Mouse (Mus musculus) embryonic facial prominence, embryonic 15.5 days (tissue): Measurements from ENCODE around the gene Znrf1. TPM values are rescaled to one million over a fixed set of nuclear protein-coding genes. Genes with fewer than 3 reads are reported as not detected.
"Not testable (repeated sequence)": the region's sequence is repeated elsewhere in the genome, so short reads cannot be mapped to it uniquely, and the experiment has no call there.

ENCODE experiments used
- ATAC-seq: fragments of 200-750 bp; cut with Nextera tagmentation; 2 replicates; pipeline ENCODE4 v1.8.0; 2017; ENCODE audit warnings: low read depth, moderate TSS enrichment; ENCODE audit not compliant: insufficient number of reproducible peaks, low FRiP score, low TSS enrichment
- H3K27ac ChIP-seq: fragments of 300-500 bp; sonication (generic); replicated peaks from 2 replicates; pipeline ENCODE4 v1.5.1; 2015; ENCODE audit warnings: mild to moderate bottlenecking, inconsistent platforms
- H3K27me3 ChIP-seq: fragments of 300-500 bp; sonication (generic); 2 replicates; pipeline ENCODE4 v1.6.1; 2015; ENCODE audit warnings: inconsistent platforms
- H3K36me3 ChIP-seq: fragments of 300-500 bp; sonication (generic); 2 replicates; pipeline ENCODE4 v1.6.1; 2015; ENCODE audit warnings: mild to moderate bottlenecking, inconsistent platforms
- H3K4me1 ChIP-seq: fragments of 300-500 bp; sonication (generic); 2 replicates; pipeline ENCODE4 v1.6.1; 2015; ENCODE audit warnings: inconsistent platforms
- H3K4me2 ChIP-seq: fragments of 300-500 bp; sonication (generic); replicated peaks from 2 replicates; pipeline ENCODE4 v1.6.1; 2015; ENCODE audit warnings: mild to moderate bottlenecking, inconsistent platforms
- H3K4me3 ChIP-seq: fragments of 300-500 bp; sonication (generic); replicated peaks from 2 replicates; pipeline ENCODE4 v1.5.1; 2015; ENCODE audit warnings: mild to moderate bottlenecking, inconsistent platforms
- H3K9ac ChIP-seq: fragments of 300-500 bp; sonication (generic); 2 replicates; pipeline ENCODE4 v1.6.1; 2015; ENCODE audit warnings: inconsistent platforms
- H3K9me3 ChIP-seq: fragments of 300-500 bp; sonication (generic); replicated peaks from 2 replicates; pipeline ENCODE4 v1.6.1; 2016; ENCODE audit warnings: inconsistent platforms
- WGBS: fragments of 180-500 bp; shearing (Covaris S2); methylation state at CpG from one replicate; pipeline ENCODE4 v1.1.7; 2015; 5-methylcytosine and 5-hydroxymethylcytosine counted together
- polyA plus RNA-seq: library from polyadenylated mRNA; unstranded; fragments of >200 nt; fragmentation: Nextera tagmentation; extraction: Ambion mirVana; gene quantifications from 2 replicates; pipeline ENCODE4 v1.2.1, GENCODE M21; 2015

Znrf1 gene
- polyA plus RNA-seq: 41.1 and 42.7 TPM in 2 replicates

DNA sequence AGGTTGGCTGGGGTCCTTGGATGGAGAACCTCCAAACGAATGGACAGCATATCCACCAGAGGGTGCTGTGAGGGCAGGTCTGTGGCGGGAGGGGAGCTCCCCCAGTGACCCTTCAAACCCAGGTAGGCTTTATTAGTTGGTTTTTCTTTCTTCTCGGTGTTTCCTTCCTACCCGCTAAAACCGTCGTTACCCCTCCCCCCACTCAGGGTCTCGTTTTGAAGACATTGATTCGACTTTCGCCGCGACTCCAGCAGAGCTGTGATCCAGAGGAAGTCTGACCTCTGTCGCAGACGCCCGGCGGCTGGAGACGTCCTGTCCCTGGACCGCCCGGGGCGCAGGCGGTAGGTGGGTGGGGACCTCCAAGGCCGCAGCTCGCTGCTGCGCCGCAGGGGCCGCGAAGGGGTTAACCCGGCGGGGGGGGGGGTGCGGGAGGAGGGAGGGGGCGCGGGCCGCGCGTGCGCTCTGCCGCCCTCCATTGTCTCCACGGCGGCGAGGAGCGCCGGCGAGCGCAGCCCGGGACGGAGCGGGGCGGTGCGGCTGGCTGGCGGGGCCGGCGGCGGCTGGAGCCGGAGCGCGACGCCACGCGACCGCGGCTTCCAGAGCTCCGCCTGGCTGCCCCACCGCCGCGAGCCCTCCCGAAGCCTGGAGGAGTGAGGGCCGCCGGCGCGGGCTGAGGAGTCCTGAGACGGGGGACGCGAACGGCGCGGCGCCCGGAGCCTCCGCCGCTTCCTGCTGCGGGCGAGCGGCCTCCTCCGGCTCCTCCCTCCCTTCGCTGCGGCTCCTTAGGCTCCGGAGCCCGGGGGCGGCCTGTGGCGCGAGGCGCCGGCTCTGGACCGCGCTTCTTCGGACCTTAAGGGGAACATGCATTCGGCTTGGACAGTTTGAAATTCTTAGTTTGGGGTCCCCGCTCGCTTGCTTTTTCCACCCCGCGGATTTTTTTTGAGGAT lies at the start of gene Znrf1:
TSS of gene Znrf1 (plus strand) at position 67 of the 947 bp plus-strand sequence.
- Histone ChIP-seq H3K4me2 (peak within 1 kb of the TSS; percentile 77), H3K9me3 (no peaks in the 10 kb centered on the region), H3K27ac (peak within 1 kb of the TSS; percentile 93), H3K9ac (peak within 1 kb of the TSS; percentile 74), H3K27me3 (no peaks in the 10 kb centered on the region), H3K36me3 (no peaks in the 10 kb centered on the region), H3K4me3 (peak within 1 kb of the TSS; percentile 72), H3K4me1 (peaks cover 38% of the 10 kb centered on the region)
- ATAC-seq: peak; percentile 93
- WGBS: under 1% methylated on average over 79 of the region's 100 CpGs

- no peaks in the 10 kb centered on the region for H3K9me3 ChIP-seq
- H3K9ac ChIP-seq: no peak overlapping the region
- H3K27ac ChIP-seq: peak overlapping the region; percentile 51
- H3K4me3 ChIP-seq: no peak overlapping the region
- H3K36me3 ChIP-seq: peaks cover 29% of the 10 kb centered on the region
- H3K4me1 ChIP-seq: peaks cover 4% of the 10 kb centered on the region; the same call in 1 of the 2 replicates
- no peaks in the 10 kb centered on the region for H3K27me3 ChIP-seq
- WGBS: 77% methylated on average over 10 of the region's 10 CpGs
- no peak; the same call in 1 of the 2 replicates for ATAC-seq
- H3K4me2 ChIP-seq: no peak overlapping the region
These were observed 45.8 kb upstream of the Znrf1 start for GRCm38 (mm10) chr8:111490034-111490591.

DNA sequence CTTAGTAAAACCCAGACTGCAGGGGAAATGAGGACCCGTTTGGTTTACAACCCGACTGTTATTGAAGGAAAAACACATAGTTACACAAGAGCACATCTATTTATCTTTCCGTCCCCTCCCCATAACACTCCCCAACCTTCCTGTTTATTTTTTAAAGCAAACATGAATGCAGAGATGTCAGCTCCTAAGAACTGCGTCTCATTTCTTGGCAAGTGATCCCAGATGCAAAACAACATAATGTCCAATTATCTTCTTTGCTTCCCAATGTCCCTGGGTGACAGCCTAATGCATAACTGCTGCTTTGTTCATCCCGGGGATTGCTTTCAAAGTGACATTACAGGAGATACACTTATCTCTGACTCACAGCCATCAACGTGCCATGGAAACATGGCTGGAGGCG lies 44.7 kb upstream of the Znrf1 start:
- Histone ChIP-seq H3K9ac (no peak overlapping the region), H3K27me3 (no peaks in the 10 kb centered on the region), H3K9me3 (no peaks in the 10 kb centered on the region), H3K27ac (peak overlapping the region; percentile 17), H3K4me3 (no peak overlapping the region), H3K4me1 (peaks cover 4% of the 10 kb centered on the region; the same call in 1 of the 2 replicates), H3K4me2 (no peak overlapping the region), H3K36me3 (peaks cover 30% of the 10 kb centered on the region)
- 54% methylated on average over 7 of the region's 7 CpGs for WGBS
- ATAC-seq: no peak

DNA sequence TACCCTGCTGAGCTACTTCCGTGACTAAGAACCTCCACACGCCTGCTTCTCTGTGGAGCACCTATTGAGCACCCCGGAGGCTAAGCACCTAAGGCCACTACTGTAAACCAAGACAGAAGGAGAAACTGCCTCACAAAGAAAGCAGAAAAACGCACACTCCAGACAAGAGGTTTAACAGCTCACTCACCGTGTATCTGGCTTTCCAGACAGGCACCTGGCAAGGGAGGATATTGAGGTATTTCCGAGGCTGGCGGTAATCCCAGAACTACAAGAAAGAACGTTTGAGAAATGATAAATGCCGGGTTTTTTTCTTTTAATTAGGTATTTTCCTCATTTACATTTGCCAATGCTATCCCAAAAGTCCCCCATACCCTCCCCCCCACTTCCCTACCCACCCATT lies 43.4 kb upstream of the Znrf1 start:
- H3K9me3 ChIP-seq: no peaks in the 10 kb centered on the region
- peaks cover 4% of the 10 kb centered on the region; the same call in 1 of the 2 replicates for H3K4me1 ChIP-seq
- H3K9ac ChIP-seq: no peak overlapping the region
- no peak for ATAC-seq
- H3K36me3 ChIP-seq: peaks cover 30% of the 10 kb centered on the region
- H3K27ac ChIP-seq: no peak overlapping the region
- no peak overlapping the region for H3K4me2 ChIP-seq
- H3K27me3 ChIP-seq: no peaks in the 10 kb centered on the region
- H3K4me3 ChIP-seq: no peak overlapping the region
- 81% methylated on average over 9 of the region's 9 CpGs for WGBS

DNA sequence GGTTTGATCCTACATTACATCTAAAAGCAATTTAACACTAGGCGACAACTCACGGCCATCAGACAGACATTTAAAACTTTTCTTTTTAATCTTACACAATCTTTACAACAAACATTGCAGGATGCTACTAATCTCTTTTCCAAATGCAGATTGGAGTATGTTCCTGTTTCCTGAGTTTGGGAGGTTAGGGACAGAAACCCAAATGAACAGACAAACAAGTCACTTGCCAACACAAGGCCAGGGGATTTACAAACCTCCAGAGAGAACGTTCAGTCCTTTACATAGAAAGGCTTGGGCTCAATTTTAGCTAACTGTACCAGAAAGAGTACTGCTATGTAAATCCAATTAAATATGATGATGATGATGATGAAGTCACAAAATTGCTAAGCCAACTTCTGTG lies 42.7 kb upstream of the Znrf1 start:
- Histone ChIP-seq H3K27ac (no peak overlapping the region), H3K9me3 (no peaks in the 10 kb centered on the region), H3K4me1 (peaks cover 4% of the 10 kb centered on the region; the same call in 1 of the 2 replicates), H3K9ac (no peak overlapping the region), H3K36me3 (peaks cover 30% of the 10 kb centered on the region), H3K4me2 (no peak overlapping the region), H3K4me3 (no peak overlapping the region), H3K27me3 (no peaks in the 10 kb centered on the region)
- WGBS: 86% methylated on average over 3 of the region's 3 CpGs
- ATAC-seq: no peak

GRCm38 (mm10) chr8:111496326-111496725 lies 39.6 kb upstream of the Znrf1 start:
- Histone ChIP-seq H3K36me3 (peaks cover 41% of the 10 kb centered on the region), H3K9me3 (no peaks in the 10 kb centered on the region), H3K4me1 (no peaks in the 10 kb centered on the region), H3K4me2 (no peak overlapping the region), H3K27ac (no peak overlapping the region), H3K27me3 (no peaks in the 10 kb centered on the region), H3K9ac (no peak overlapping the region), H3K4me3 (no peak overlapping the region)
- 86% methylated on average over 7 of the region's 7 CpGs for WGBS
- no peak for ATAC-seq

- not testable (repeated sequence) for H3K4me2 ChIP-seq, ATAC-seq, H3K9ac ChIP-seq, H3K27ac ChIP-seq, H3K27me3 ChIP-seq, H3K9me3 ChIP-seq, H3K4me3 ChIP-seq, H3K4me1 ChIP-seq
- 88% methylated on average over 5 of the region's 6 CpGs for whole genome bisulfite sequencing
- H3K36me3 ChIP-seq: peaks cover 43% of the 10 kb centered on the region
These were observed 37.6 kb upstream of the Znrf1 start for GRCm38 (mm10) chr8:111498249-111498648.

DNA sequence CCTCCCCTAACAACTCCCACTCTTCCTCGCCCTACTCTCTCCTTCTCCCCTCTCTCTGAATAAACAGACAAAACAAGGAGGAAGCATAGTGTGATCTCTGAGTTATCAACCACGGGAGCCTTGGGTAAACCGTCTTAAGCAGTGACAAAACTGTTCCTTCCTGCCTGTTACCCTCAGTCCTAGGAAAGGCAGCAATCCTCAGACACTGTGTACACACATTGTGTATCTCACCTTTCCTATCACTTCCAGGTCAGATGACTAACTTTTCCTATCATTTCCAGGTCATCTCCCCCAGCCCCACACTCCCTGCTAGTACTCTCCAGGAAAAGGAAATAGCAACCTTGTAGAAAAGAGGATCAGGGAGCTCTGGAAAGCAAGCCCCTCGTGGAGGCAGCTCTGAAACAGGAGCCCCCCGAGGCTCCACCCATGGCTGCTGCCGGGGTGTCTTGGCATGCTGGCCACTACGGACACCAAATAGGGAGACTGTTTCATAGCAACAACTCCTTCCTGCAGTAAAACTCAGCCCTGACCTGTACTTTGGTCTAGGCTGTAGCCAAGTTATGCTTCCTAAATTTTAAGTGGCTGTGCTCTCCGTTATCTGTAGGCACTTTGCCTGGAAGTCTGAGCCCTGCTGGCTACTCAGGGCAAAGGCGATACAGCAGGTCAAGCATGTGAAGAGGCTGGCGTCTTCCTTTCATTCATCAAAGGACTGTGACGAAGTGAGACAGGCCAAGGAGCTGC lies 34.0 kb upstream of the Znrf1 start:
- Histone ChIP-seq H3K4me1 (0 out of 2 replicates have a peak, but pooled peaks cover 4% of the 10 kb centered on the region), H3K27ac (no peak overlapping the region), H3K36me3 (peaks cover 29% of the 10 kb centered on the region), H3K9me3 (no peaks in the 10 kb centered on the region), H3K4me2 (no peak overlapping the region), H3K4me3 (no peak overlapping the region), H3K27me3 (no peaks in the 10 kb centered on the region), H3K9ac (no peak overlapping the region)
- no peak for ATAC-seq
- WGBS: 63% methylated on average over 11 of the region's 11 CpGs

- Histone ChIP-seq H3K36me3 (peaks cover 7% of the 10 kb centered on the region; the same call in 1 of the 2 replicates), H3K9me3 (no peaks in the 10 kb centered on the region), H3K4me3 (no peak overlapping the region), H3K9ac (no peak overlapping the region), H3K27ac (no peak overlapping the region), H3K4me2 (no peak overlapping the region), H3K4me1 (0 out of 2 replicates have a peak, but pooled peaks cover 4% of the 10 kb centered on the region), H3K27me3 (no peaks in the 10 kb centered on the region)
- 23% methylated on average over 2 of the region's 2 CpGs for WGBS
- ATAC-seq: no peak
These were observed 27.3 kb upstream of the Znrf1 start for GRCm38 (mm10) chr8:111508566-111508965.

DNA sequence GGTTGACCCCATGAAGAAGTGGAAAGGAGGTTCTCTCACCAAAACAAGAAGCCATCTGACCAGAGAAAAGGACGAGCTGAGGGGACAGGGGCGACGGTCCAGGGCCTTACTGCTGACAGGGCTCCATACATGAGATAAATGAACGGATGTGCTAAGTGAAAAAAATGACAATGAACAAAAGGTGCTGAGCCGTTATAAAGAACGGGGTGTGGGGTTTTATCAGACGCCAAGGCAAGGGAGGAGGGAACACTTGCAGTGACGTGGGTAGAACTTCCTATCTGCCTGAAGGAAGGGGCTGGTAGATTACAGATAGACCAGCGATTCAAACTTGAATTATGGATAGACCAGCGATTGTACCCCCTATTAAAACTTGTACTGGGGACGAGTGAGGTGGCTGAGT lies 26.6 kb upstream of the Znrf1 start:
- H3K9ac ChIP-seq: no peak overlapping the region
- H3K36me3 ChIP-seq: no peaks in the 10 kb centered on the region
- no peaks in the 10 kb centered on the region for H3K9me3 ChIP-seq
- no peaks in the 10 kb centered on the region for H3K27me3 ChIP-seq
- 84% methylated on average over 11 of the region's 11 CpGs for WGBS
- no peak overlapping the region for H3K27ac ChIP-seq
- H3K4me2 ChIP-seq: no peak overlapping the region
- no peak for ATAC-seq
- H3K4me1 ChIP-seq: 0 out of 2 replicates have a peak, but pooled peaks cover 4% of the 10 kb centered on the region
- H3K4me3 ChIP-seq: no peak overlapping the region

DNA sequence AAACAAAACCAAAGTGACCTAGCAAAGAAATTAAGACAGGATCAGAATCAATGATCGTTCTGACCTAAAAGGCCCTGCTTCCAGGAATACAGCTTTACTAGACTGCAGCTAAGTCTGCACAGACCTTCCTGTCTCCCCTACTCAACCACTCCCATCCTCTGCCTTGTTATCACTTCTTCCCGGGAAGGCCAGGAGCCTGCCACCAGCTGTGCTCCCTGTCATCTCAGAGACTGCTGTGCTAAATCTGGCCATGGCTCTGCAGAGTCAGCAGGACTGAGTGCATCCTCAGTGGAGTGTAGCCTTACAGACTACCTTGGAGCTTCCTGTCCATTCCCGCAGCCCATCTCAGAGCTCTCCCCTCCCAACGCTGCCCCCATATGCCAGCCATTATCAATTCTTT lies 25.5 kb upstream of the Znrf1 start:
- Histone ChIP-seq H3K27me3 (no peaks in the 10 kb centered on the region), H3K4me2 (no peak overlapping the region)
- 64% methylated on average over 4 of the region's 4 CpGs for WGBS

More for the DNA sequence above, 25.5 kb upstream of the Znrf1 start:
- H3K4me3 ChIP-seq: no peak overlapping the region
- H3K4me1 ChIP-seq: no peaks in the 10 kb centered on the region
- H3K9me3 ChIP-seq: no peaks in the 10 kb centered on the region
- H3K9ac ChIP-seq: no peak overlapping the region
- H3K36me3 ChIP-seq: no peaks in the 10 kb centered on the region; the same call in 1 of the 2 replicates
- H3K27ac ChIP-seq: no peak overlapping the region
- no peak for ATAC-seq
